Mouse (Mus musculus): Measurements from ENCODE around the gene Cit.
"Not testable (repeated sequence)": the region's sequence is repeated elsewhere in the genome, so short reads cannot be mapped to it uniquely, and the experiment has no call there.

Cit gene

GRCm38 (mm10) chr5:115844766-115845634, at the start of gene Cit:
Gene Cit (plus strand): TSS chr5:115845278.
- DNase-seq (ENCODE audit: low spot score), result peak; percentile 79

- no peak for DNase-seq (ENCODE audit: low spot score)
Measured at GRCm38 (mm10) chr5:115799016-115799894, 45.8 kb upstream of the Cit start.

- DNase-seq (ENCODE audit: low spot score), result no peak
Measured at GRCm38 (mm10) chr5:115799895-115800232, 45.2 kb upstream of the Cit start.

- no peak for DNase-seq (ENCODE audit: low spot score)
Measured at GRCm38 (mm10) chr5:115812262-115812661, 32.8 kb upstream of the Cit start.

GRCm38 (mm10) chr5:115817022-115817421, 28.1 kb upstream of the Cit start:
- DNase-seq (ENCODE audit: low spot score), result no peak

- not testable (repeated sequence) for DNase-seq (ENCODE audit: low spot score)
Measured at GRCm38 (mm10) chr5:115817655-115818054, 27.4 kb upstream of the Cit start.

- no peak for DNase-seq (ENCODE audit: low spot score)
Measured at GRCm38 (mm10) chr5:115819966-115820365, 25.1 kb upstream of the Cit start.

- no peak for DNase-seq (ENCODE audit: low spot score)
Measured at GRCm38 (mm10) chr5:115821200-115821599, 23.9 kb upstream of the Cit start.

GRCm38 (mm10) chr5:115821910-115822309, 23.2 kb upstream of the Cit start:
- no peak for DNase-seq (ENCODE audit: low spot score)

GRCm38 (mm10) chr5:115832754-115833153, 12.3 kb upstream of the Cit start:
- DNase-seq (ENCODE audit: low spot score), result no peak

- DNase-seq (ENCODE audit: low spot score), result not testable (repeated sequence)
Measured at GRCm38 (mm10) chr5:115833806-115834205, 11.3 kb upstream of the Cit start.

- no peak for DNase-seq (ENCODE audit: low spot score)
Measured at GRCm38 (mm10) chr5:115835291-115835690, 9.8 kb upstream of the Cit start.

GRCm38 (mm10) chr5:115838059-115838458, 7.0 kb upstream of the Cit start:
- DNase-seq (ENCODE audit: low spot score), result no peak

- no peak for DNase-seq (ENCODE audit: low spot score)
Measured at GRCm38 (mm10) chr5:115840453-115840852, 4.6 kb upstream of the Cit start.

- DNase-seq (ENCODE audit: low spot score), result no peak
Measured at GRCm38 (mm10) chr5:115840946-115841775, 3.9 kb upstream of the Cit start.

- DNase-seq (ENCODE audit: low spot score), result no peak
Measured at GRCm38 (mm10) chr5:115844368-115844765, 711 bp upstream of the Cit start.

GRCm38 (mm10) chr5:115845635-115846174, 627 bp downstream of the Cit start:
- DNase-seq (ENCODE audit: low spot score), result no peak

- no peak for DNase-seq (ENCODE audit: low spot score)
Measured at GRCm38 (mm10) chr5:115847166-115847565, 2.1 kb downstream of the Cit start.

GRCm38 (mm10) chr5:115848463-115848862, 3.4 kb downstream of the Cit start:
- no peak for DNase-seq (ENCODE audit: low spot score)

GRCm38 (mm10) chr5:115849263-115849829, 4.3 kb downstream of the Cit start:
- DNase-seq (ENCODE audit: low spot score), result no peak

GRCm38 (mm10) chr5:115850250-115851028, 5.4 kb downstream of the Cit start:
- no peak for DNase-seq (ENCODE audit: low spot score)

Data from ovary, adult 18-20 months (tissue).